In genomic region chr15:31468806-31469205, GRCm38 (mm10) we compare ENCODE assay signal across 26 mouse cellular contexts. TPM values are rescaled to one million over a fixed set of nuclear protein-coding genes. Genes with fewer than 3 reads are reported as not detected.
"Had no signal": no experiment of that assay in that cellular context is flagged by ENCODE, and none has a peak within 500 bp of the region (broad histone marks: within the 10 kb centered on the region; RNA-seq: fewer than 3 reads in every experiment).

No protein-coding gene starts in this region.

- H3K27me3 ChIP-seq: heart, embryonic 13.5 days; heart, embryonic 15.5 days; hindbrain, embryonic 13.5 days; hindbrain, embryonic 15.5 days; kidney, embryonic 15.5 days; limb, embryonic 12.5 days; liver, embryonic 13.5 days; liver, embryonic 15.5 days had no signal

- H3K4me1 ChIP-seq: heart, embryonic 13.5 days; hindbrain, embryonic 13.5 days; hindbrain, embryonic 15.5 days; limb, embryonic 12.5 days; liver, embryonic 13.5 days; liver, embryonic 15.5 days had no signal

- H3K9ac ChIP-seq: heart, embryonic 13.5 days; heart, embryonic 15.5 days; hindbrain, embryonic 13.5 days; hindbrain, embryonic 15.5 days; kidney, embryonic 15.5 days; limb, embryonic 12.5 days; liver, embryonic 13.5 days; liver, embryonic 15.5 days had no signal

- H3K4me2 ChIP-seq: heart, embryonic 11.5 days; heart, embryonic 13.5 days; heart, embryonic 15.5 days; hindbrain, embryonic 13.5 days; hindbrain, embryonic 15.5 days; kidney, embryonic 15.5 days; limb, embryonic 12.5 days; liver, embryonic 11.5 days; liver, embryonic 13.5 days; liver, embryonic 15.5 days had no signal

- H3K4me3 ChIP-seq: gastrocnemius, adult 2 months; heart, adult 2 months; heart, embryonic 13.5 days; heart, embryonic 15.5 days; hindbrain, embryonic 13.5 days; hindbrain, embryonic 15.5 days; kidney, embryonic 15.5 days; limb, embryonic 12.5 days; liver, embryonic 13.5 days; liver, embryonic 15.5 days had no signal

- ATAC-seq: hindbrain, postnatal 0 days; intestine, embryonic 16.5 days had no signal

- DNase-seq: gastrocnemius, adult 2 months; gastrocnemius, postnatal 10 days; gastrocnemius, postnatal 25 days; heart, adult 2 months; heart, postnatal 14 days; heart, postnatal 36 days; kidney, adult 11 months; kidney, adult 2 months; kidney, adult 9 months; kidney, postnatal 14 days; layer of hippocampus, adult 9-11 months; layer of hippocampus, postnatal 36 days; liver; liver, embryonic 13.5 days had no signal

- H3K27ac ChIP-seq: gastrocnemius, adult 2 months; heart, adult 2 months; heart, embryonic 13.5 days; heart, embryonic 15.5 days; hindbrain, embryonic 13.5 days; hindbrain, embryonic 15.5 days; hindbrain, postnatal 0 days; kidney, embryonic 15.5 days; limb, embryonic 12.5 days; liver, embryonic 13.5 days; liver, embryonic 15.5 days had no signal

- H3K9me3 ChIP-seq: heart, embryonic 13.5 days; heart, embryonic 15.5 days; hindbrain, embryonic 13.5 days; hindbrain, embryonic 15.5 days; kidney, embryonic 15.5 days; limb, embryonic 12.5 days; liver, embryonic 13.5 days; liver, embryonic 15.5 days had no signal

RNA-seq across cellular contexts. Expression of gene Ropn1l, which starts 15.3 kb away (rescaled TPM):
- total RNA-seq: gastrocnemius, adult 2 months; gastrocnemius, postnatal 25 days; heart, adult 2 months; heart, postnatal 36 days; hematopoietic stem cell, adult 5-6 weeks had no signal
